Mouse (Mus musculus): ENCODE data around the gene Taf13. TPM values are rescaled to one million over a fixed set of nuclear protein-coding genes. Genes with fewer than 3 reads are reported as not detected.
A peak's percentile ranks its signal among the peaks of the same experiment; 100 is the strongest.

Gene Taf13
- polyA plus RNA-seq, 1 experiment from 2014 or later, result 42.1 TPM

- Histone ChIP-seq H3K4me3 (no peak overlapping the region), H3K27me3 (no peaks in the 10 kb centered on the region), H3K4me1 (peaks cover 15% of the 10 kb centered on the region), H3K4me2 (replicated peaks) (no peak overlapping the region), H3K9me3 (no peaks in the 10 kb centered on the region), H3K27ac (no peak overlapping the region), H3K36me3 (no peaks in the 10 kb centered on the region), H3K9ac (no peak overlapping the region)
- no peak for ATAC-seq (ENCODE audit: low FRiP score, low read depth)
- 41% methylated on average over 2 of the region's 2 CpGs for WGBS
Measured at GRCm38 (mm10) chr3:108588446-108588845, 16.9 kb downstream of the Taf13 start.

DNA sequence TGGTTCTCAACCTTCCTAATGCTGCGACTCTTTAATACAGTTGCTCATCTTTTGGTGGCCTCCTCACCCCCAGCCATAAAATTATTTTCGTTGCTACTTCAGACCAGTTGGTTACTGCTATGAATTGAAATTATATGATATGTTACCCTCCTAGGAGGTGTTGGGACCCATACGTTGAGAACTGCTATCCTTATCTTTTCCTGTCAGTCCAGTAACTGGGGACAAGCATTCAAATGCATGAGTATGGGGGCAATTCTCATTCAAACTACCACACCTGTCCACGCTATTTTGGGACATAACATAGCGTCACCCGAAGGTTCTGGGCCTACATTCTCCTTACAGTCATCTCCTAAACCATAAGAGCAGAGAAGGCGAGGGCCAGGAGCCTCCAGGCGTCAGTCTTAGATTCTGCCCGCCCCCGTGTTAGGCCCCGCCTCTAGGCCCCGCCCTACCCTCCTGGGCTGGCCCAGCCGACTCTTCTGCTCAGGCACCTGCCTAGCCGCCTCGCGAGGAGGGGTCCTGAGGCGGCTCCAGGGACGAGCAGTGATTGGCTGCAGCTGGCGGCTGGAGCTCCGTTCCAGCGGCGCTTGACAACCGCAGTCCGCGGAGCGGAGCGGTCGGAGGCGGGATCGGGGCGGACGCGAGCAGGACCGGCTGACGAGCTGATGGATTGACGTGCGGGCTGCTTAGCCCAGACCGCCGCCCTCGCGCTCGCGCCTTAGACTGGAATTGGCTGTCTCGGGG, 19.5 kb downstream of the Taf13 start, which contains the start of gene Wdr47:
TSS of gene Wdr47 (plus strand) at position 494 of the 744 bp plus-strand sequence.
- WGBS, result 6% methylated on average over 44 of the region's 44 CpGs
- no peaks in the 10 kb centered on the region for H3K9me3 ChIP-seq

DNA sequence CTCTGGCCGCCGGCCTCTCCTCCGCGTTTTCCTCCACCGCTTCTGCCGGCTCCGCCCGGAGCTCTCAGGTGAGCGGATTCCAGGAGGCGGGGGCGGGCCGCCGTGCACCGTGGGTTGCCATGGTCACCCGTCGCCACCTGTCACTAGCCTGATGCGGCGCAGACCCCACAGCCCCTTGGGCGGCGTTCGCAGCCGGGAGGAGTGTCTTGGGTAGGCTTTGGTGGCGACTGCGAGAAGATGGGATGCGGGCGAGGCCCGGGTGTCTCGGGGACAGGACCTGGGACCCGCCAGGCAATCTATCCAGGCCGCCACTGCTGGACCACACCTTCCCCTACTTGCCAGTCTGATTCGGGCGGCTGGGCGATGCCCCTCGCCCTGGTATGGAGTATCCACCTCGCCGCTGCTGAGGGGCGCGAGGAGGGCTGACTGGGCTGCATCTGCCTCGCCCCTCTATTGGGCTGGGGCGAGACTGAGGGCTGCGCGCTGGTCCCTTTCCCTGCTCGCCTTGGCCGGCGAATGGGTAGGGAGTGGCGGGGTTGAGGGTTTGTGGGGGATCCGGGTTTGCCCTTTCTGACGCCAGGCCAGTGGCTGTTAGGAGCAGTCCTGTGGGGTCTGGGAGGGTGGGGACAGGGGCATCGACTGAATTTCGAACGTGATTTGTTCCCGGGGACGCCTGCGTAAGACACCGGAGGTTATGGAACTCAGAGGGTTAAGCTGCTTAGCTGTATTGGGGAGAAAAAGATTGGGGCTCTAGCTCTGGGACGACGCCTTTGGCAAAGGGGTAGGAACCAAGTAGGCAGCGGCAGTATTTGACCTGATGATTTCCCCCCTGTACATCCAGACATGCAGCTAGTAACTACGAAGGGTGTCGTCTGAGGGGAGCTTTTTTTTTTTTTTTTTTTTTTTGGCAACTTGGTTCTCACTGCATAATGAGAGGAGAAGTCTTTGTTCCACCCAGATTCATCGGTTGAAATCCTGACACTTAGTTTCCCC, 20.3 kb downstream of the Taf13 start:
- Histone ChIP-seq H3K9ac (peak overlapping the region; percentile 75), H3K27me3 (no peaks in the 10 kb centered on the region), H3K4me3 (peak overlapping the region; percentile 72), H3K27ac (no peak overlapping the region), H3K4me2 (replicated peaks) (peak overlapping the region; percentile 97), H3K36me3 (no peaks in the 10 kb centered on the region), H3K4me1 (peaks cover 15% of the 10 kb centered on the region), H3K9me3 (no peaks in the 10 kb centered on the region)
- under 1% methylated on average over 60 of the region's 61 CpGs for WGBS
- ATAC-seq (ENCODE audit: low FRiP score, low read depth), result peak; percentile 83

More for the DNA sequence above, 19.5 kb downstream of the Taf13 start, which contains the start of gene Wdr47:
- no peak within 1 kb of the TSS for H3K27ac ChIP-seq
- H3K9ac ChIP-seq, result peak within 1 kb of the TSS; percentile 75
- H3K4me2 ChIP-seq (replicated peaks), result peak within 1 kb of the TSS; percentile 97
- no peaks in the 10 kb centered on the region for H3K27me3 ChIP-seq
- H3K4me3 ChIP-seq, result peak within 1 kb of the TSS; percentile 72
- H3K36me3 ChIP-seq, result no peaks in the 10 kb centered on the region
- H3K4me1 ChIP-seq, result peaks cover 15% of the 10 kb centered on the region
- peak; percentile 99 for ATAC-seq (ENCODE audit: low FRiP score, low read depth)

- no peak for ATAC-seq (ENCODE audit: low FRiP score, low read depth)
- H3K4me2 ChIP-seq (replicated peaks), result no peak overlapping the region
- no peak overlapping the region for H3K27ac ChIP-seq
- no peak overlapping the region for H3K9ac ChIP-seq
- H3K27me3 ChIP-seq, result no peaks in the 10 kb centered on the region
- 77% methylated on average over 3 of the region's 3 CpGs for WGBS
- no peak overlapping the region for H3K4me3 ChIP-seq
- H3K36me3 ChIP-seq, result peaks cover 9% of the 10 kb centered on the region; the same call in 1 of the 2 replicates
- H3K4me1 ChIP-seq, result no peaks in the 10 kb centered on the region
- no peaks in the 10 kb centered on the region for H3K9me3 ChIP-seq
Measured at GRCm38 (mm10) chr3:108608906-108609305, 37.4 kb downstream of the Taf13 start.

Small RNA genes within 50 kb of the gene (microRNA-seq; reads per million reads assigned to microRNA genes)
- not detected for gene Gm22860

Other genes with a start within 250 kb of the Taf13 start
- gene Mybphl, start 206.8 kb upstream of the Taf13 start, polyA plus RNA-seq (2015; fragmentation: Nextera tagmentation; extraction: Ambion mirVana), result not detected in 2 replicates
- gene Psrc1, start 187.9 kb upstream of the Taf13 start, polyA plus RNA-seq (2015; fragmentation: Nextera tagmentation; extraction: Ambion mirVana), result 62.7 and 63.1 TPM in 2 replicates
- 5.5 and 7.3 TPM in 2 replicates for gene Celsr2, start 156.1 kb upstream of the Taf13 start, polyA plus RNA-seq (2015; fragmentation: Nextera tagmentation; extraction: Ambion mirVana)
- gene Sars, start 126.5 kb upstream of the Taf13 start, polyA plus RNA-seq (2015; fragmentation: Nextera tagmentation; extraction: Ambion mirVana), result 114 and 122 TPM in 2 replicates
- not detected in 2 replicates for gene 1700013F07Rik, start 37.5 kb upstream of the Taf13 start, polyA plus RNA-seq (2015; fragmentation: Nextera tagmentation; extraction: Ambion mirVana)
- 0.66 and 1.0 TPM in 2 replicates for gene 5330417C22Rik, start 35.2 kb upstream of the Taf13 start, polyA plus RNA-seq (2015; fragmentation: Nextera tagmentation; extraction: Ambion mirVana)
- 46.4 and 47.8 TPM in 2 replicates for gene Tmem167b, start 9.2 kb upstream of the Taf13 start, polyA plus RNA-seq (2015; fragmentation: Nextera tagmentation; extraction: Ambion mirVana)
- gene Wdr47, start 19.6 kb downstream of the Taf13 start, polyA plus RNA-seq (2015; fragmentation: Nextera tagmentation; extraction: Ambion mirVana), result 12.4 and 12.6 TPM in 2 replicates
- gene Clcc1, start 82.2 kb downstream of the Taf13 start, polyA plus RNA-seq (2015; fragmentation: Nextera tagmentation; extraction: Ambion mirVana), result 88.4 and 91.0 TPM in 2 replicates
- 96.7 and 103 TPM in 2 replicates for gene Gpsm2, start 150.6 kb downstream of the Taf13 start, polyA plus RNA-seq (2015; fragmentation: Nextera tagmentation; extraction: Ambion mirVana)
- gene Aknad1, start 168.0 kb downstream of the Taf13 start, polyA plus RNA-seq (2015; fragmentation: Nextera tagmentation; extraction: Ambion mirVana), result 1.8 TPM in 2 replicates